Mouse (Mus musculus): ENCODE results near the gene Acod1. TPM values are rescaled to one million over a fixed set of nuclear protein-coding genes. Genes with fewer than 3 reads are reported as not detected.

Gene Acod1
- polyA plus RNA-seq, 1 experiment from 2014 or later: not detected

DNA sequence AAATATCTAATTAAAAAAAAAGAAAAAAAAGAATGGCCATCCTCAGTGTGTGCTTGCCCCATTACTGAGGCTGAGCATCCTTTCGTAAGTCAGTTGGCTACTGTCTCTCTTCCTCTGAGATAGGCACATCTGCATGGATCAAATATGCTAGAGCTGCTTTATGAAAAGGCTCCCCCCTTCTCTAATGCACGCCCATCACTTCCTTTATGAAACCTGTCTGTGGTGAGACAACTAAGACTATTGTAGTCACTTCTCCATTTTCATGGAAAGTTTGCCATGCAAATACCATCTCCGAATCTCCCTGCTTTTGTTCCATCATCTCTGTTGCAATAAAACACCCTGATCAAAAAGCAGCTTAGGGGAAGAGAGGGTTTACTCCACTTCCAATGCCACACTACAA is 9.8 kb upstream of the Acod1 start:
- Histone ChIP-seq H3K36me3 (ENCODE audit: control insufficient read depth, insufficient read depth) (no peaks in the 10 kb centered on the region), H3K4me3 (replicated peaks; ENCODE audit: low read length) (no peak overlapping the region), H3K27me3 (replicated peaks; ENCODE audit: control insufficient read depth, insufficient read depth, low read length) (no peaks in the 10 kb centered on the region), H3K9me3 (ENCODE audit: control insufficient read depth, low read length) (no peaks in the 10 kb centered on the region), H3K4me2 (ENCODE audit: low read length) (no peak overlapping the region), H3K4me1 (replicated peaks; ENCODE audit: control insufficient read depth, insufficient read depth, low read length) (no peaks in the 10 kb centered on the region), H3K27ac (ENCODE audit: low read length) (no peak overlapping the region), H3K9ac (replicated peaks; ENCODE audit: low read depth, low read length) (no peak overlapping the region)
- 89% methylated on average over 3 of the region's 3 CpGs for WGBS
- no peak for ATAC-seq

DNA sequence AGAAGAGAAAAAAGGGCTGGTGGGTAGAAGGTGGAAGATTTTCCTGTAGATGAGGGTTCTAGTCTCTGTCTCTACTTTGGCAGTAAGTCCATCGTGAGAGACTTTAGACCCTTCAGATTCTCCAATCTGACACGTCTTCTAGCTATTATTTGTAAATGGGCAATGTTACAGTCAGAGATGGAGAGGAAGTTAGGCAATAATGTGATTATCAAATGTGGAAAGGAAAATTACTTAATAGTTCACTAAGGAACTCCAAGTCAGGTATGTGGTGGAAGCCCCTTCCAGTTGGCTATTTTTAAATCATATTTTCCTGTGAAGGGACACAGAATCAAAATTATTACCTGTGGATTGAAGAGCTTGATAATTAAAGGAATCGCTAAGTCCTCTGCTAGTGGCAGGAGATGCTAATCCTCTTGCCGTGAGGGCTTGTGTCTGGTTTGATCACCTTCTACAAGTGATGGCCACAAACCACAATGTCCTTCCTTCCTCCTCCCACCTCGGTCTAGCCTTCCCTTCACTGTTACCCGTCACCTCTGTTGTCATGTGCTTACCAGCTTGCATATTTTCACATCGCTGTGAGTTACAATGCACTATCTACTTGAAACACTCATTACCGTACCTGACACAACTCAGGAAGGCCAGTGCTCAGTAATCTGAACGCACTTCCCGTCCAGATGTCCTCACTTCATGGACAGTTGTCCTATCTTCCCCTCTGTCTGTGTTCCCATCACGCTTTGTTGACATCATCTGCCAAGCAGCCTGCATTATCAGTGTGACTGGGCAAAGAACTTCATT is 1.7 kb downstream of the Acod1 start:
- Histone ChIP-seq H3K4me3 (replicated peaks; ENCODE audit: low read length) (no peak overlapping the region), H3K27ac (ENCODE audit: low read length) (no peak overlapping the region), H3K4me2 (ENCODE audit: low read length) (no peak overlapping the region), H3K9ac (replicated peaks; ENCODE audit: low read depth, low read length) (no peak overlapping the region), H3K4me1 (replicated peaks; ENCODE audit: control insufficient read depth, insufficient read depth, low read length) (no peaks in the 10 kb centered on the region), H3K9me3 (ENCODE audit: control insufficient read depth, low read length) (no peaks in the 10 kb centered on the region), H3K36me3 (ENCODE audit: control insufficient read depth, insufficient read depth) (no peaks in the 10 kb centered on the region), H3K27me3 (replicated peaks; ENCODE audit: control insufficient read depth, insufficient read depth, low read length) (no peaks in the 10 kb centered on the region)
- 80% methylated on average over 11 of the region's 11 CpGs for WGBS
- no peak for ATAC-seq

DNA sequence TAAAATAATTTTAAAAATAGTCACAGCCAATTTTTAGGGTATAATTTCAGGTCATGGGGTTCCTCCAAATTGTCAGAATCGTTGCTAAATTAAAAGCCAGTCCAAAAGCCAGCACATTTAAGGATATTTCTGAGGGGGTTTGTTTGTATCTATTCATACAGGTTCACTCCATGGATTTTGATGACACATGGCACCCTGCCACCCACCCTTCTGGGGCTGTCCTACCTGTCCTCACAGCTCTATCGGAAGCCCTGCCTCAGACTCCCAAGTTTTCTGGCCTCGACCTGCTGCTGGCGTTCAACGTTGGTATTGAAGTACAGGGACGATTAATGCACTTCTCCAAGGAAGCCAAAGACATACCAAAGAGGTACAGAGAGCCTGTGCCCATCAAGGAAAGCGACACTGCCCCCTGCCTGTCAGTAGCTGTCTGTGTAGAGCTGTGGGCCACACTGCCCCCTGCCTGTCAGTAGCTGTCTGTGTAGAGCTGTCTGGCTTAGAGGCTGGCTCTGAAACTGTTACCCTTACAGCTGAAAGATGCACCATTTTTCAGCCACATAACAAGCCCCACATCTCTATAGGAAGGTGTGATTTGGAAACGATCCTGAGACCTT is 4.5 kb downstream of the Acod1 start:
- 35% methylated on average over 8 of the region's 8 CpGs for WGBS
- H3K9me3 ChIP-seq (ENCODE audit: control insufficient read depth, low read length): no peaks in the 10 kb centered on the region

DNA sequence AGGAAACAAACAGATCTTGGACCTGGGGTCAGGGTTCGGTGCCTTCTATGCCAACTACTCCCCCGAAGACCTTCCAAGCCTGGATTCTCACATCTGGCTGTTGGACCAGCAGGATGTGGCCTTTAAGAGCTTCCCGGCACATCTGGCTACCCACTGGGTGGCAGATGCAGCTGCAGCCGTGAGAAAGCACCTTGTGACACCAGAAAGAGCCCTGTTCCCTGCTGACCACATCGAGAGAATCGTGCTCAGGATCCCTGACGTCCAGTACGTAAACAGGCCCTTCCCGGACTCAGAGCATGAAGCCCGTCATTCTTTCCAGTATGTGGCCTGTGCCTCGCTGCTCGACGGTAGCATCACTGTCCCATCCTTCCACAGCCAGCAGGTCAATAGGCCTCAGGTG is 8.0 kb downstream of the Acod1 start:
- H3K27ac ChIP-seq (ENCODE audit: low read length): no peak overlapping the region
- H3K4me1 ChIP-seq (replicated peaks; ENCODE audit: control insufficient read depth, insufficient read depth, low read length): no peaks in the 10 kb centered on the region
- no peak overlapping the region for H3K9ac ChIP-seq (replicated peaks; ENCODE audit: low read depth, low read length)
- no peak overlapping the region for H3K4me3 ChIP-seq (replicated peaks; ENCODE audit: low read length)
- no peaks in the 10 kb centered on the region for H3K9me3 ChIP-seq (ENCODE audit: control insufficient read depth, low read length)
- 91% methylated on average over 13 of the region's 13 CpGs for WGBS
- no peaks in the 10 kb centered on the region for H3K27me3 ChIP-seq (replicated peaks; ENCODE audit: control insufficient read depth, insufficient read depth, low read length)
- no peaks in the 10 kb centered on the region for H3K36me3 ChIP-seq (ENCODE audit: control insufficient read depth, insufficient read depth)
- no peak overlapping the region for H3K4me2 ChIP-seq (ENCODE audit: low read length)
- ATAC-seq: no peak

More for the DNA sequence above, 4.5 kb downstream of the Acod1 start:
- peak; percentile 68; the same call in 1 of the 2 replicates for ATAC-seq
- H3K4me3 ChIP-seq (replicated peaks; ENCODE audit: low read length): no peak overlapping the region
- no peaks in the 10 kb centered on the region for H3K36me3 ChIP-seq (ENCODE audit: control insufficient read depth, insufficient read depth)
- no peaks in the 10 kb centered on the region for H3K4me1 ChIP-seq (replicated peaks; ENCODE audit: control insufficient read depth, insufficient read depth, low read length)
- H3K27me3 ChIP-seq (replicated peaks; ENCODE audit: control insufficient read depth, insufficient read depth, low read length): no peaks in the 10 kb centered on the region
- H3K9ac ChIP-seq (replicated peaks; ENCODE audit: low read depth, low read length): no peak overlapping the region
- H3K27ac ChIP-seq (ENCODE audit: low read length): no peak overlapping the region
- H3K4me2 ChIP-seq (ENCODE audit: low read length): no peak overlapping the region

DNA sequence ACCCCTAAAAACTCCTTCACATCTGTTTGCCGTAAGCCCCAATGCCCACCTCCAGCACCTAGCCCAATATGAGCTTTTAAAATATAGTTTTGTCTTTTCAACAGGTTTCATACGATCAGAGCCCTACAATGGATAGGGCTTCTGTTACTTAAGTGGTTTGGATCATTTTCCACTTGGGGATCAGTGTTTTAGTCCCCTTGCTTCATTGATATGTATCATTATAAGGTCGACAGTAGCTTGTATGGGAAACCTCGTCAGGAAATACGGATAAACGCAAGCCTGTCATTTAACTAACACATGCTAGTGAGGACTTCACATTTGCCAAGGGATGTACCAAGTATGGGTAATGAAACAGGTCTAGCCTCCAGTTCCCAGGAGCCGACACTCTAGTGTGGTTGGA is 9.8 kb downstream of the Acod1 start:
- no peaks in the 10 kb centered on the region for H3K4me1 ChIP-seq (replicated peaks; ENCODE audit: control insufficient read depth, insufficient read depth, low read length)
- no peak overlapping the region for H3K27ac ChIP-seq (ENCODE audit: low read length)
- no peaks in the 10 kb centered on the region for H3K36me3 ChIP-seq (ENCODE audit: control insufficient read depth, insufficient read depth)
- no peak overlapping the region for H3K4me2 ChIP-seq (ENCODE audit: low read length)
- ATAC-seq: no peak
- no peak overlapping the region for H3K9ac ChIP-seq (replicated peaks; ENCODE audit: low read depth, low read length)
- 95% methylated on average over 7 of the region's 7 CpGs for WGBS
- H3K4me3 ChIP-seq (replicated peaks; ENCODE audit: low read length): no peak overlapping the region
- H3K9me3 ChIP-seq (ENCODE audit: control insufficient read depth, low read length): no peaks in the 10 kb centered on the region
- no peaks in the 10 kb centered on the region for H3K27me3 ChIP-seq (replicated peaks; ENCODE audit: control insufficient read depth, insufficient read depth, low read length)

DNA sequence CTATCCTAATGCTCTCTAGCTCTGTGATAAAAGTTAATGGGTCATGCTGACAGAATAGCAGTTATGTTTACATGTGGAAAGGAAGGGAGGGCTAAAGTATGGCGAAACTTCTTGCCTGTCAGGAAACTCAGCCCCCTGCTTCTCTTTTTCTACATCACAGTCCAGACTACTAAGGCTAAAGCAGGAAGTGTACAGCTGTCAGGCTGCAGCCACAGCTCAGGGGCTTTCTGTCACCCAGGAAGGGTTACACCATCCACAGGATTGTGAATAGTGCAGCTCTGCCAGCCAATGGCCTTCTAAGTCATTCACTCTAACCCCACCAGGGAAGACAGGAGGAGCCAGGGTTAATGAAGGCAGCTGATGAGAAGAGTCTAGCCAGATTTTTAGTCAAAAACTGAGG is 12.2 kb downstream of the Acod1 start:
- Histone ChIP-seq H3K4me2 (ENCODE audit: low read length) (no peak overlapping the region), H3K4me3 (replicated peaks; ENCODE audit: low read length) (no peak overlapping the region), H3K36me3 (ENCODE audit: control insufficient read depth, insufficient read depth) (no peaks in the 10 kb centered on the region), H3K27me3 (replicated peaks; ENCODE audit: control insufficient read depth, insufficient read depth, low read length) (no peaks in the 10 kb centered on the region), H3K9me3 (ENCODE audit: control insufficient read depth, low read length) (no peaks in the 10 kb centered on the region), H3K27ac (ENCODE audit: low read length) (no peak overlapping the region), H3K9ac (replicated peaks; ENCODE audit: low read depth, low read length) (no peak overlapping the region), H3K4me1 (replicated peaks; ENCODE audit: control insufficient read depth, insufficient read depth, low read length) (no peaks in the 10 kb centered on the region)
- ATAC-seq: no peak
- 74% methylated on average over 1 of the region's 1 CpGs for WGBS

DNA sequence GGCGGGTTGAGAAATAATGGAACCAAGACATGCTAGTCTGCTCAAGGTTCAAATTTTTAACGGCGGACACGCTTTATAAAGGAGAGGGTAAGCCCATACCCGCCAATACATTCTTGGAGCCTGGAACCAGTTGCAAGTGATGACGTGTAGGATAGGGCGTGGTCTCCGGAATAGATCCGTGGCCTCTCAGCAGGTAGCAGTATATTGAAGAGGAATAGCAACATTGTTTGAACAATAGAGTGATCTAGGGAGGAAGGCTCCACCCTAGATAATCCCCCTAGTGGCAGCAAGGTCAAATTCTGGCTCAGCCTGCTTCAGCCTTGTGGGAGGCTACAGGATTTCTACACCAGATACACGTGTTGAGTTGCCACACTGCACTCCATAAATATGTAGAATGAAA is 12.7 kb downstream of the Acod1 start:
- H3K27me3 ChIP-seq (replicated peaks; ENCODE audit: control insufficient read depth, insufficient read depth, low read length): no peaks in the 10 kb centered on the region
- H3K36me3 ChIP-seq (ENCODE audit: control insufficient read depth, insufficient read depth): no peaks in the 10 kb centered on the region
- H3K9me3 ChIP-seq (ENCODE audit: control insufficient read depth, low read length): no peaks in the 10 kb centered on the region
- H3K27ac ChIP-seq (ENCODE audit: low read length): no peak overlapping the region
- no peak for ATAC-seq
- H3K9ac ChIP-seq (replicated peaks; ENCODE audit: low read depth, low read length): no peak overlapping the region
- H3K4me2 ChIP-seq (ENCODE audit: low read length): no peak overlapping the region
- no peak overlapping the region for H3K4me3 ChIP-seq (replicated peaks; ENCODE audit: low read length)
- WGBS: 87% methylated on average over 10 of the region's 10 CpGs
- no peaks in the 10 kb centered on the region for H3K4me1 ChIP-seq (replicated peaks; ENCODE audit: control insufficient read depth, insufficient read depth, low read length)

DNA sequence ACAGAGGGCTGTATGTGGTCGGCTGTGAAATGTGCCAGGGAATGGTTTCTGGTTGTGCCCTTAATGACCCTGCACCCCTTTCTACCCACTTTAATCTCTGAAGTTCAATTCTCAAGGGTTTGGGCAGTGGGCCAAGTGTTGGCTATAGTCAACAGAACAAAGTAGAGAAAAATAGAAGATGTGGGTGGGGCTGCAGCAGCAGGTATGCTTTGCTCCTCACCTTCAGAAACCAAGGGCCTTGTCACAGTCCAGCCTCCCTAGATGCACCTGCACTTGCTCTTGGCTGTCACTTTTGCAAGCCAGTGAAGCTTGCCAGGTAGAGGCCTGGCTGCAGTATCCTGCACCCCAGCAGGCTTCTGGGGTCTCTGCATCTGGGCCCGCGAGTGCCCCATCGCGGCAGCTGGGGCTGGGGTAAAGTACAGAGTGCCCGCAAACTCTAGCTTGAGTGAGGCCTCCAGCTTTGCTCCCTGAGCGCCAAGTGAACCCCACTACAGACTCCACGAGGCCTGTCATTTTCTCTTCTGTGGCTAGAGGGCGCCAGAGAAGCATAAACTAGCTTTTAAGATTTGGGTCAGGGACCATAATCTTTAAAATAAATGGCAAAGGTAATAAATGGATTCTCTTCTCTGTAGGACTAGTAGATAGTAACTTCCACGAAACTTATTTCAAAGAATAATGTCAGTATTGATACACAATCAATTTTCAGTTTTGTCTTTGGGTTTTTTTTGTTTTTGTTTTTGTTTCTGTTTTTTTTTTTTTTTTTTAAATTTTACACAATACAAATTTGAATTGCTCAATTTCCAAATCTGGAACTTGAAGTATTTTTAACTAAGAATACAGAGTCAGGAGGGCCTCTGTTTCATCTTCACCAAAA is 18.8 kb downstream of the Acod1 start:
- Histone ChIP-seq H3K27me3 (replicated peaks; ENCODE audit: control insufficient read depth, insufficient read depth, low read length) (no peaks in the 10 kb centered on the region), H3K4me3 (replicated peaks; ENCODE audit: low read length) (no peak overlapping the region), H3K9me3 (ENCODE audit: control insufficient read depth, low read length) (no peaks in the 10 kb centered on the region), H3K9ac (replicated peaks; ENCODE audit: low read depth, low read length) (no peak overlapping the region), H3K27ac (ENCODE audit: low read length) (no peak overlapping the region), H3K4me1 (replicated peaks; ENCODE audit: control insufficient read depth, insufficient read depth, low read length) (peaks cover 9% of the 10 kb centered on the region), H3K36me3 (ENCODE audit: control insufficient read depth, insufficient read depth) (no peaks in the 10 kb centered on the region), H3K4me2 (ENCODE audit: low read length) (no peak overlapping the region)
- no peak for ATAC-seq
- WGBS: 10% methylated on average over 10 of the region's 10 CpGs

DNA sequence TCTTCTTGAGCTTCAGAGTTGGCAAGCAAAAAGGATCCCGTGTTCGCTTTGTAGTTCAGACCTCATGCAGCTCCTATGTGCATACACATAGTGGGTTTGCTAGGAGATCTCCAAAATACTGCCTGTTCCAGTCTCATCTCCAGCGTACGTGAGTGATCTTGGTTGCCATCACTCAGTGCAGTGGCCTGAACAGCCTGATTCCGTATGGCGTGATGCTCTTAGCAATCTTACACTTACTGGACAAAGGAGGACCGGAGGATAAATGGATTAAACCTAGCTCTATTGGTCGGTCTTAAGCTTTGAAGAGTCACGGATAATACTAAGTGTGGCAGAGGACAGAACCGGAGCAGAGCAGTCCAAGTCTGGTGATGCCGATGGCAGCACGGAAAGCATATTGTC is 22.7 kb downstream of the Acod1 start:
- Histone ChIP-seq H3K4me2 (ENCODE audit: low read length) (peak overlapping the region; percentile 97), H3K36me3 (ENCODE audit: control insufficient read depth, insufficient read depth) (no peaks in the 10 kb centered on the region; the same call in 1 of the 2 replicates), H3K27ac (ENCODE audit: low read length) (peak overlapping the region; percentile 71), H3K9me3 (ENCODE audit: control insufficient read depth, low read length) (no peaks in the 10 kb centered on the region), H3K4me3 (replicated peaks; ENCODE audit: low read length) (peak overlapping the region; percentile 79), H3K4me1 (replicated peaks; ENCODE audit: control insufficient read depth, insufficient read depth, low read length) (peaks cover 13% of the 10 kb centered on the region), H3K27me3 (replicated peaks; ENCODE audit: control insufficient read depth, insufficient read depth, low read length) (no peaks in the 10 kb centered on the region), H3K9ac (replicated peaks; ENCODE audit: low read depth, low read length) (peak overlapping the region; percentile 77)
- no peak for ATAC-seq
- 9% methylated on average over 12 of the region's 12 CpGs for WGBS
